ENCODE assay signal across 10 mouse cellular contexts in the genomic region with DNA sequence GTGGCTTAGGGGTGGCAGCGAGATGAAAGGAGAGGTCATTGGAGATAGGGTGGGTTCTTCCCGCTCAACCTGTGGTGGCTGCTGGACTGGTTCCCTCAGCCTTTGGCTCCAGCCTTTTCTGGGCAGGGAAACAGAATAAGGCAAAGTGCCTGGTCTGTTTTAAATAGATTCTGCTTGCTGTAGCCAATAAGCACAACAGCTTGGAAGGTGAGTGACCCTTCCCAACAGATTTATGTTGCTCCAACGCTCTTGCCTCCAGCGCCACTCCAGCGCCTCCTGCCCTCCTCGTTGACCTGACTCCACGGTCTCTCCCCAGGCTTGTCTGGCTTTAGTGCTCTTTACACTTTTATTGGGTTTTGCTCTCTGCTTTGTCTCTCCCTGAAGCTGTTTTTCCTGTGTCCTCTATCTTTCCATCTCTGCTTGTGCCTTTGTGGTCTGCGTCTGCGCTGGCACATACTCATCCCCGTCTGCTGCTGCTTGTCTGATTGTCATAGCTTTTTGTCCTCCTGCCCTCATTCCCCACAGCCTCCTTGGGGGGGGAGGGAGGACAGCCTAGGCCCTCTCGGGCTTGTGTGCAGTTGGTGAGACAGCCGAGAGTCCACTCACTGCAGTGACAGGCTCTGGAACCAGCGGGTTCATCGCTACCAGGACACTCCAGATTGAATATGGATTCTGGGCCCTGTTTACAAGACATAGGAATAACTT. TPM values are rescaled to one million over a fixed set of nuclear protein-coding genes. Genes with fewer than 3 reads are reported as not detected.
DNase-seq lines count a peak whose midpoint lies in the region; ATAC-seq and TF ChIP-seq lines count a peak whose summit lies in the region.
"Had no signal": no experiment of that assay in that cellular context is flagged by ENCODE, and none has a peak within 500 bp of the region (broad histone marks: within the 10 kb centered on the region; RNA-seq: fewer than 3 reads in every experiment).

No protein-coding gene starts in this region.

- TF ChIP-seq CTCF in kidney, postnatal 0 days (IDR thresholded peaks at IDR 0.05; ENCODE audit: low read depth), result no peak

- no peak overlapping the region for H3K9ac ChIP-seq in kidney, postnatal 0 days (ENCODE audit: low read depth, low read length)

- H3K4me2 ChIP-seq in kidney, postnatal 0 days (ENCODE audit: low read length), result no peak overlapping the region

- H3K4me1 ChIP-seq in kidney, postnatal 0 days (replicated peaks; ENCODE audit: insufficient read depth, low read length), result no peaks in the 10 kb centered on the region

- no peak for ATAC-seq in kidney, postnatal 0 days (replicated peaks; ENCODE audit: low FRiP score, low read depth)
- ATAC-seq: Patski had no signal

- no peaks in the 10 kb centered on the region for H3K36me3 ChIP-seq in kidney, postnatal 0 days (ENCODE audit: insufficient read depth, low read length)

- DNase-seq in ovary, postnatal 10 days (ENCODE audit: low spot score), result peak; percentile 15
- no peak for DNase-seq in ovary, postnatal 14 days (ENCODE audit: low spot score)
- DNase-seq in gastrocnemius, postnatal 25 days, result peak; percentile 63
- DNase-seq in kidney, postnatal 0 days (ENCODE audit: low spot score), result peak; percentile 73
- peak; percentile 20 for DNase-seq in yolk sac, embryonic 10.5 days (ENCODE audit: low spot score)
- no peak for DNase-seq in urinary bladder, postnatal 4 days (ENCODE audit: low spot score in 2 of 2)
- DNase-seq in adrenal gland, adult 8-10 months, result no peak

- H3K27me3 ChIP-seq in kidney, postnatal 0 days (ENCODE audit: insufficient read depth, low read length), result no peaks in the 10 kb centered on the region
- H3K27me3 ChIP-seq: Patski had no signal

- H3K9me3 ChIP-seq in kidney, postnatal 0 days (replicated peaks; ENCODE audit: low read length), result no peaks in the 10 kb centered on the region

- 33% methylated on average over 14 of the region's 14 CpGs for whole genome bisulfite sequencing in kidney, postnatal 0 days

- no peak overlapping the region for H3K4me3 ChIP-seq in kidney, postnatal 0 days (replicated peaks; ENCODE audit: low read depth, low read length)
- H3K4me3 ChIP-seq: erythroblast, embryonic 14.5 days had no signal

- H3K27ac ChIP-seq in kidney, postnatal 0 days, result no peak overlapping the region

RNA-seq across cellular contexts. Expression of gene Galnt16, which starts 10.9 kb away (rescaled TPM):
- 1 to 10 TPM; 3.9 to 6.0 TPM for total RNA-seq in gastrocnemius, postnatal 25 days (2021)
- polyA plus RNA-seq in kidney, postnatal 0 days (2015; fragmentation: Nextera tagmentation; extraction: Ambion mirVana), result 3.9 TPM in 2 replicates
- total RNA-seq in adrenal gland, adult 8-10 months (2022), result 10 to 100 TPM in 1 of 4 experiments, 1 to 10 TPM in 3; 9.3 to 14.4 (median 9.6) TPM
- total RNA-seq: megakaryocyte progenitor cell, adult 5-6 weeks had no signal

RNA-seq across cellular contexts. Expression of gene Exd2, which starts 44.3 kb away (rescaled TPM):
- total RNA-seq in gastrocnemius, postnatal 25 days (2021), result 10 to 100 TPM; 34.1 to 39.5 TPM
- 17.7 and 17.9 TPM in 2 replicates for polyA plus RNA-seq in kidney, postnatal 0 days (2015; fragmentation: Nextera tagmentation; extraction: Ambion mirVana)
- total RNA-seq in adrenal gland, adult 8-10 months (2022), result 10 to 100 TPM; 24.7 to 42.5 (median 31.2) TPM

Comparison
In these comparisons a context has a peak if more than half of its experiments do, and no peak if none do; other contexts are left out.
1. DNase-seq: peak in ovary, postnatal 10 days (single experiment), gastrocnemius, postnatal 25 days (single experiment), kidney, postnatal 0 days (single experiment) and yolk sac, embryonic 10.5 days (single experiment); none in ovary, postnatal 14 days (single experiment), urinary bladder, postnatal 4 days (0 of 2) and adrenal gland, adult 8-10 months (single experiment).